Mouse (Mus musculus): Measurements from ENCODE around the gene Cntn1. TPM values are rescaled to one million over a fixed set of nuclear protein-coding genes. Genes with fewer than 3 reads are reported as not detected.
A peak's percentile ranks its signal among the peaks of the same experiment; 100 is the strongest.

Gene Cntn1
- polyA plus RNA-seq, 1 experiment, result 2.1 TPM

GRCm38 (mm10) chr15:92048531-92048930 lies 2.4 kb upstream of the Cntn1 start:
- no peak overlapping the region for H3K27ac ChIP-seq (ENCODE audit: insufficient read depth, low read depth, low read length)
- WGBS, result 80% methylated on average over 4 of the region's 4 CpGs
- no peaks in the 10 kb centered on the region; the same call in 1 of the 2 replicates for H3K27me3 ChIP-seq (replicated peaks; ENCODE audit: control insufficient read depth, insufficient read depth, low read length)
- no peak for DNase-seq
- H3K4me3 ChIP-seq (ENCODE audit: insufficient read depth, low read depth, low read length), result no peak overlapping the region
- H3K36me3 ChIP-seq (ENCODE audit: control insufficient read depth, insufficient read depth, low read length), result no peaks in the 10 kb centered on the region
- H3K4me1 ChIP-seq (ENCODE audit: control insufficient read depth, insufficient read depth, low read length), result no peaks in the 10 kb centered on the region
- TF ChIP-seq POLR2A (IDR thresholded peaks at IDR 0.05; ENCODE audit: low read depth, low read length), result no peak
- TF ChIP-seq CTCF (conservative IDR thresholded peaks at IDR 0.05; ENCODE audit: insufficient read depth, insufficient read length, low read depth, low read length), result no peak

GRCm38 (mm10) chr15:92051353-92052132 lies 578 bp downstream of the Cntn1 start:
- Histone ChIP-seq H3K4me3 (ENCODE audit: insufficient read depth, low read depth, low read length) (peak overlapping the region; percentile 38), H3K27ac (ENCODE audit: insufficient read depth, low read depth, low read length) (no peak overlapping the region), H3K36me3 (ENCODE audit: control insufficient read depth, insufficient read depth, low read length) (no peaks in the 10 kb centered on the region), H3K4me1 (ENCODE audit: control insufficient read depth, insufficient read depth, low read length) (no peaks in the 10 kb centered on the region), H3K27me3 (replicated peaks; ENCODE audit: control insufficient read depth, insufficient read depth, low read length) (no peaks in the 10 kb centered on the region; the same call in 1 of the 2 replicates)
- 1% methylated on average over 34 of the region's 35 CpGs for WGBS
- no peak for DNase-seq
- TF ChIP-seq CTCF (conservative IDR thresholded peaks at IDR 0.05; ENCODE audit: insufficient read depth, insufficient read length, low read depth, low read length) (no peak), POLR2A (IDR thresholded peaks at IDR 0.05; ENCODE audit: low read depth, low read length) (no peak)

DNA sequence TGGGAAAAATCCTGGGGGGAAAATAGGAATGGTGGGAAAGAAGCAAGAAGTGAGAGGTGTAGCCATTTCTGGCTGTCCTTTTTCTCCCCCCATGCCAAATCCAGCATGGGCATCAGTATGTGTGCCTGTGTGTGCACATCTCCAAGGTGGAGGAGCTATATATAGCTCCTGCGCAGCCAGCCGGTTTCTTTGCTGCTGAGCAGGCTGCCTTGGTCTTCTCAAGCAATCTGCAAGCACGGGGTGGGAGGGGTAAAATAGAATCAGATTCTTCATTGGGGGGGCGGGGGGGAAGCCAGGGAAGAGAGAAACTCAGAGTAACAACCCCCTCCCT lies 1.1 kb downstream of the Cntn1 start:
- 13% methylated on average over 4 of the region's 4 CpGs for WGBS
- no peaks in the 10 kb centered on the region; the same call in 1 of the 2 replicates for H3K27me3 ChIP-seq (replicated peaks; ENCODE audit: control insufficient read depth, insufficient read depth, low read length)
- H3K4me3 ChIP-seq (ENCODE audit: insufficient read depth, low read depth, low read length), result no peak overlapping the region
- TF ChIP-seq CTCF (conservative IDR thresholded peaks at IDR 0.05; ENCODE audit: insufficient read depth, insufficient read length, low read depth, low read length) (no peak), POLR2A (IDR thresholded peaks at IDR 0.05; ENCODE audit: low read depth, low read length) (no peak)
- H3K36me3 ChIP-seq (ENCODE audit: control insufficient read depth, insufficient read depth, low read length), result no peaks in the 10 kb centered on the region
- no peak for DNase-seq
- no peaks in the 10 kb centered on the region for H3K4me1 ChIP-seq (ENCODE audit: control insufficient read depth, insufficient read depth, low read length)
- H3K27ac ChIP-seq (ENCODE audit: insufficient read depth, low read depth, low read length), result no peak overlapping the region

GRCm38 (mm10) chr15:92057553-92057952 lies 6.6 kb downstream of the Cntn1 start:
- no peak overlapping the region for H3K4me3 ChIP-seq (ENCODE audit: insufficient read depth, low read depth, low read length)
- 94% methylated on average over 5 of the region's 5 CpGs for WGBS
- no peak for DNase-seq
- no peaks in the 10 kb centered on the region for H3K4me1 ChIP-seq (ENCODE audit: control insufficient read depth, insufficient read depth, low read length)
- H3K27ac ChIP-seq (ENCODE audit: insufficient read depth, low read depth, low read length), result no peak overlapping the region
- TF ChIP-seq POLR2A (IDR thresholded peaks at IDR 0.05; ENCODE audit: low read depth, low read length) (no peak), CTCF (conservative IDR thresholded peaks at IDR 0.05; ENCODE audit: insufficient read depth, insufficient read length, low read depth, low read length) (no peak)
- no peaks in the 10 kb centered on the region for H3K27me3 ChIP-seq (replicated peaks; ENCODE audit: control insufficient read depth, insufficient read depth, low read length)
- no peaks in the 10 kb centered on the region for H3K36me3 ChIP-seq (ENCODE audit: control insufficient read depth, insufficient read depth, low read length)

GRCm38 (mm10) chr15:92060986-92061385 lies 10.0 kb downstream of the Cntn1 start:
- WGBS, result 54% methylated on average over 3 of the region's 3 CpGs

GRCm38 (mm10) chr15:92079416-92079815 lies 28.5 kb downstream of the Cntn1 start:
- Histone ChIP-seq H3K36me3 (ENCODE audit: control insufficient read depth, insufficient read depth, low read length) (no peaks in the 10 kb centered on the region), H3K27ac (ENCODE audit: insufficient read depth, low read depth, low read length) (no peak overlapping the region), H3K4me3 (ENCODE audit: insufficient read depth, low read depth, low read length) (no peak overlapping the region), H3K27me3 (replicated peaks; ENCODE audit: control insufficient read depth, insufficient read depth, low read length) (no peaks in the 10 kb centered on the region), H3K4me1 (ENCODE audit: control insufficient read depth, insufficient read depth, low read length) (no peaks in the 10 kb centered on the region)
- no peak for TF ChIP-seq POLR2A (IDR thresholded peaks at IDR 0.05; ENCODE audit: low read depth, low read length)
- TF ChIP-seq CTCF (conservative IDR thresholded peaks at IDR 0.05; ENCODE audit: insufficient read depth, insufficient read length, low read depth, low read length), result no peak
- WGBS, result 50% methylated on average over 3 of the region's 3 CpGs
- no peak for DNase-seq

More at GRCm38 (mm10) chr15:92060986-92061385, 10.0 kb downstream of the Cntn1 start:
- DNase-seq, result no peak
- Histone ChIP-seq H3K27ac (ENCODE audit: insufficient read depth, low read depth, low read length) (no peak overlapping the region), H3K4me1 (ENCODE audit: control insufficient read depth, insufficient read depth, low read length) (no peaks in the 10 kb centered on the region), H3K4me3 (ENCODE audit: insufficient read depth, low read depth, low read length) (no peak overlapping the region), H3K27me3 (replicated peaks; ENCODE audit: control insufficient read depth, insufficient read depth, low read length) (no peaks in the 10 kb centered on the region), H3K36me3 (ENCODE audit: control insufficient read depth, insufficient read depth, low read length) (no peaks in the 10 kb centered on the region)
- TF ChIP-seq CTCF (conservative IDR thresholded peaks at IDR 0.05; ENCODE audit: insufficient read depth, insufficient read length, low read depth, low read length) (no peak), POLR2A (IDR thresholded peaks at IDR 0.05; ENCODE audit: low read depth, low read length) (no peak)

GRCm38 (mm10) chr15:92085876-92086275 lies 34.9 kb downstream of the Cntn1 start:
- Histone ChIP-seq H3K4me1 (ENCODE audit: control insufficient read depth, insufficient read depth, low read length) (no peaks in the 10 kb centered on the region), H3K27ac (ENCODE audit: insufficient read depth, low read depth, low read length) (no peak overlapping the region), H3K4me3 (ENCODE audit: insufficient read depth, low read depth, low read length) (no peak overlapping the region), H3K36me3 (ENCODE audit: control insufficient read depth, insufficient read depth, low read length) (no peaks in the 10 kb centered on the region), H3K27me3 (replicated peaks; ENCODE audit: control insufficient read depth, insufficient read depth, low read length) (no peaks in the 10 kb centered on the region)
- no peak for DNase-seq
- 71% methylated on average over 1 of the region's 1 CpGs for WGBS
- no peak for TF ChIP-seq POLR2A (IDR thresholded peaks at IDR 0.05; ENCODE audit: low read depth, low read length)
- no peak for TF ChIP-seq CTCF (conservative IDR thresholded peaks at IDR 0.05; ENCODE audit: insufficient read depth, insufficient read length, low read depth, low read length)

Data from kidney, adult 2 months (tissue).